Mouse (Mus musculus): ENCODE data around the gene Pitx2.

The Pitx2 gene

DNA sequence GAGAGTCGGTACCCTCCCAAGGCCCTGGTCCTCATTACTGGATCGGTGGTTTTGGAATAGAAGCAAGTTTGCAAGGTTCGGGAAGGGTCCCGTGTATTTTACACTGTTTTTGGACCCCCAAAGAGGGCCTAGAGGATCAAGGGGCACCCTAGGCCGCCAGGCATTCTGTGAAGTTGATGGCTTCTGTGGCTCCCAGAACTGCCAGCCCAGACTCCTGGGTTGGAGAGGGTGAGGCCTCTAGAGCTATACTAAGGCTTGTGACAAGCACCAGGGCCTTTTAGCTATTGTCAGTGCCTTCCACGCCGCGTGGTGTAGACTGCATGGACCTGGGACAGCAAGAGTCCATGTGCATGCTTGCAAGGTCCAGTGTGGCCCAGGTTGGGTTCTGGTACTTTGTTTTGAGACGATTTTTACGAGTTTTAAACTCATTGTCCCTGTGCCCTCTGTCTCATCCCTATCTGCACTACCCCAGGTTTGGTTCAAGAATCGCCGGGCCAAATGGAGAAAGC is 18.2 kb downstream of the Pitx2 start:
- DNase-seq (ENCODE audit: low spot score in 2 of 2): no peak

DNA sequence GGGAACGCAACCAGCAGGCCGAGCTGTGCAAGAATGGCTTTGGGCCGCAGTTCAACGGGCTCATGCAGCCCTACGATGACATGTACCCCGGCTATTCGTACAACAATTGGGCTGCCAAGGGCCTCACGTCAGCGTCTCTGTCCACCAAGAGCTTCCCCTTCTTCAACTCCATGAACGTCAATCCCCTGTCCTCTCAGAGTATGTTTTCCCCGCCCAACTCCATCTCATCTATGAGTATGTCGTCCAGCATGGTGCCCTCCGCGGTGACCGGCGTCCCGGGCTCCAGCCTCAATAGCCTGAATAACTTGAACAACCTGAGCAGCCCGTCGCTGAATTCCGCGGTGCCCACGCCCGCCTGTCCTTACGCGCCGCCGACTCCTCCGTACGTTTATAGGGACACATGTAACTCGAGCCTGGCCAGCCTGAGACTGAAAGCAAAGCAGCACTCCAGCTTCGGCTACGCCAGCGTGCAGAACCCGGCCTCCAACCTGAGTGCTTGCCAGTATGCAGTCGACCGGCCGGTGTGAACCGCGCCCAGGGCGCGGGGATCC is 18.8 kb downstream of the Pitx2 start:
- DNase-seq (ENCODE audit: low spot score in 2 of 2): no peak

DNA sequence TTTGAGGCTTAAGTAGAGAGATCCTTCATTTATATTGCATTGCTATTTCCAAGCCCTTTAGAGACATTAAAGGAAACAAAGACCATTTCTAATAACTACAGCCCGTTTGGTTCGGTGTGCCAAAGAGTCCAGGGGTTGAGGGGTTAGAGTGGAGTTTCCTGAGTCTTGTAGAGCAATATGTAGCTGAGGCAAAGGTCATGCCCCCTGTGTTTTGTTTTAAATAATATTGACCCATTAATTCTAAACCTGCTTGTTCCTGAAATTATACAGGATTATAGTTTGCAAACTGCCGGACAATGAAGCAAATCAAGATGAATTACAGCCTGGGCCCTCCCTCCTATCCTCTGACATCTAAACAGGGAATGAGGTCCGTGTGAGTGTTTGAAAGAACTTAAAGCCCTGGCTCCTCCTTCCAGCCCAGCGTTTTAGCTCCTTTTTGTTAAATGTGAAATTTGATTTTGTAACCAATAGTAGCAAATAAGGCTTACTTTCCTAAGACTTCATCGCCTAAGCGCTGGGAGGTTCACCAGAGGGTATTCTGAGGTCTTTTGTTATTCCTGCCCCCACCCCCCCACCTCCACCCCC is 20.5 kb downstream of the Pitx2 start:
- DNase-seq (ENCODE audit: low spot score in 2 of 2): no peak

DNA sequence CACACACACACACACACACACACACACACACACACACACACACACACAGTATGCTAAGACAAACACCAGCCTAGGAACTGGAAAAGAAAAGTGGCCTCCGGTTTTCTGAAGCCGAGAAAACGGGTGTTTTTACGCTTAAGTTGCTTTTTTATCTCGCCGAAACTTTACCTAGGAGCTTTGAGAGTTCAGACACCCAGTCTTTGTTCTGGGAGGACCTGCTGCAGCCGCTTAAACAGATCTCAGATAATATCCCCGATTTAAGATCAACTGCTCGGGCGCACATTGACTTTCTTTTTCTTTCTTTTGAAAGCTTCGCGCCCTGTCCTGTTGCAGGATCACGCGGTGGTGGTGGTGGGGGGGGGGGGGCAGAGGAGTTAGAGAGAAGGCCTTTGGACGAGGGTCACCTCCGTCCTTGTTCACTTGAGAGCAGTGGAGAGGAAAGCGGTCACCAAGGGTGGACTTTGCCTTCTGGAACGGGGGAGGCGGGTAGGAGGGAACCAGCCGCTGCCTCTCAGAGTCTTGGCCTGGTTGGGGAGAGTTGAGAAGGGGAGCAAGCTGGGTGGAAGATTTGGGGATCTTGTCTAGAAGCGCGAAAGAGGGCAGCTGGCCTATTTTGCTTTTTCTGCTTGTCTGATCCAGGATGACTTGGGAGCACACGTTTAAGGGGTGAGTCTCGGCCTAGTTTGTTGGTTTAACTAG is 21.2 kb downstream of the Pitx2 start:
- no peak for DNase-seq (ENCODE audit: low spot score in 2 of 2)

DNA sequence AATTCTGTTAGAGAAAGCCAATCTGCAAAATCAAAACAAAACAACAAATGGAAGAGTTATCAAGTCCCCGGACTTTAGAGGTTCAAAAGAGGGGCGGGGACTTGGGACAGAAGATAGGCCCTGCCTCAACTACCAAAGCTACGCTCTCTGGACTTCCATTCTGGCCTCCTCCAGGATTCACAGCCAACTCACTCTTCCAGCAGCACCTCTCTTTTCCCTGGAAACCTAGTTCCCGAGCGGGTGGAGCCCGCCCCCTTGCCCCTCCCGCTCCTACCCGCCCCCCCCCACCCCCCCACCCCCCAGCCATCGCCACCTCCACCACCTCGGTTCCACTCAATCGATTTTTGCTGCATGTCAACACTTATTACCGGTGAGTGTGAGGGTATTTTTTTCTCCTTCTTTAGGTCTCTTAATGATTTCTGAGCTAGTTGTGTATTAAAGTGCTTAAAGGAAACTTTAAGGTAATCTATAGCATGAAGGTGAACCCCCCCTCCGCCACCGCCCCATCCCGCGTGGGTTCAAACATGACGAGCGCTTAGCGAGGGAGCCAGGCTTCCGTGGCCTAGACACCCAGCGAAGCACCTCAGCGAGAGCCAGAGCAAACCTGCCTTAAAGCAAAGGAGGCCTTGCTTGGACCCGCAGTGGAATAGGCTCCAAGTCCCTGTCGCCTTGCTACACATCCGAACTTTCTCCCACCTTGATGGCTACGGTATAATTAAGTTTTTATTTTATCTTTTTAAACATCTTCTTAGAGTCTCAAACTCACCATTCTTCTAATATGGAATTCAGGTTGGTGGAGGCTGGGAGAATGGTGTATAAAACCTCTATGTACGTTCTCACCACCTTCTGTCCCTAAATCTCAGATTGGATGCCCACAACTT is 21.9 kb downstream of the Pitx2 start:
- no peak for DNase-seq (ENCODE audit: low spot score in 2 of 2)

DNA sequence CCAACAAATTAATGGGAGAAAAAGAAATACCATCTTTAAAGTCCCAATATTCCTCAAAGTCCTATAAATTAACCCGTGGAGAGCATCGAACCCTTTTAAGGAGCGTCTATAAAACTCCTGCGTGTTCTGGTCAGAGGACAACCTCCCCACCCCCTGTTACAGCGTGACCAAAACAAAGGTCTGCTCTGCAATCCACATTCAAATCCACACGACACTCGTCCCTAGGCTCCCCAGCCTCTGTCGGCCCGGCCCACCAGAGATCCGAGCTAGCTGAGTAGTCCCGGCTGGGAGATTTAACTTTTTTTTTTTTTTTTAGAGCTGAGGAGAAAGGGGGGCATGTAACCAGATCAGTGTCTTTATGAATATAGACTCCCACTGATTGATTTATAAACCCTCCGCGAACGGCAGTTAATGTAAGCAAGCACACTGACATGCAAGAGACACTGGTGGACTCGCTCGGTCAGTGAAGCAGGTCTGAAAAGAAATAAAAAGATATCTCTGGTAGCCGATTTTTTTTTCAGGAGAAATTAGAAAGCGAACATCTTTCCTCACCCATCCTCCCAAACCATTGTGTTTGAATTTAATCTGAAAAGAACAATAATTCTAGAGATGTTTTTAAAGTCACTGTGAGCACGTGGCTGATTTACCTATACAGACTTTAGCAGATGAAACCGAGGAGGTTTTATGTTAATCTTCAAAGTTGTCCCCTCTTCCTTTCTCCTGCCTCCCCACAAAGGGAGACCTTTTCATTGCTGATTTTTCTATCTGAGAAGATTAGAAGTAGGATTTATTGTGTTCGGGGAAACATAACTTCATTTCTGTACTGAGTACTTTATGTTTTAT is 23.0 kb downstream of the Pitx2 start:
- DNase-seq (ENCODE audit: low spot score in 2 of 2): no peak

DNA sequence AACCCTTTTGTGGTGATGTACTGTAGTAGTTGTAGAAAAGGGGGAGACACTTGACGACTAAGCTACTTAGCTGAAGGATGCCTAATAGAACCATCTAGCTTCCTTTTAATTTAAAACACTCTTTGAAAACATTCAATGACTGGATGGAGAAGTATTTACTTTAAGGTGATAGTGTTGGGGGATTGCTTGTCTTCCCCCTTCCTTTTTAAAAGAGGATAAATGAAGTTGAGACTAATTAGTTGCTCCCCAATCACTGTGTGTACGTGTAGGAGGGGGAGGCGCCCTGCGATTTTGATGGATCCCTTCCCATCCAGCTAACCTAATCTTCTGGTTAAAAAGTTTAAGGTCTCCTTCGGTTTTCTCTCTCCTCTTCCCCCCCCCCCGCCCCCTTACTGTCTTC is 23.7 kb downstream of the Pitx2 start:
- DNase-seq (ENCODE audit: low spot score in 2 of 2): no peak

DNA sequence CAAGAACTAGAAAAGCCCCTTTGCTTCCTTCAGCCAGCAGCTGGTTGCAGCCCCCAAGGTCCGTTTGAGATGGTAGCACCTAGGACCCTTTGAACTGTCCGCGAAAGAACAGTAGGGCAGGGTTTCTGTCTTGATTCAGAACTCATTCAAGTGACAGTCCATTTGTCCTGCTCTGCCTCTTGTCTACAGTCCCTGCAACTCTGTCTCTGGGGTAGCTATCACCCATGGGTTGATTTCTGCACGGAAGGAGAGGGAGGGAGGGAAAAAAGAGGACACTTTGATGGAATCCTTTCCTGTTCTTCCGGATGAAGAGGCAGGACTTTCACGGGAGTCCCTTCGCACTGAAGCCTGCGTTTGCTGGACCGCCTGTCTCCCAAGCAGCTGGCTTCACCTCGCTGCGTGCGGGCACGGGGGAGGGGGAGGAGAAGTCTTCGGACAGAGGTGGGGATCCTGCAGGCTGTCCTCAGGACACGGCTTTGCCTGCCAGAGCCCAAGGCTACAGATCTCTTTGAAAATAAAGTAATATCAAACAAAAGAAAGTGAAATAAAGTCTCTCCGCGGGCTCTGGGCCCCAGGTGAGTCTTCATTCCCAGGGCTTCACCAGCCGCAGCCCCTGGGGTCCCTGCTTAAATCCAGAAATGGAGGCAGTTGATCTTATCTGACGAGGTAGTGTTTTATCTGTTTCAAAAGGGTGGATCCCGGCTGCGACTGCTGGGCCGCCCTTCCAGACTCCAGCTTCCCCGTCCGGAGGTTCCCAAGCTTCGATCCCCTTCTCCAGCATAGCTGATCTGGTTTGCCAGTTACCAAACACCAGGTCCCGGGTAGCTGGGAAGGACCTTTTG is 24.5 kb downstream of the Pitx2 start:
- DNase-seq (ENCODE audit: low spot score in 2 of 2): no peak

DNA sequence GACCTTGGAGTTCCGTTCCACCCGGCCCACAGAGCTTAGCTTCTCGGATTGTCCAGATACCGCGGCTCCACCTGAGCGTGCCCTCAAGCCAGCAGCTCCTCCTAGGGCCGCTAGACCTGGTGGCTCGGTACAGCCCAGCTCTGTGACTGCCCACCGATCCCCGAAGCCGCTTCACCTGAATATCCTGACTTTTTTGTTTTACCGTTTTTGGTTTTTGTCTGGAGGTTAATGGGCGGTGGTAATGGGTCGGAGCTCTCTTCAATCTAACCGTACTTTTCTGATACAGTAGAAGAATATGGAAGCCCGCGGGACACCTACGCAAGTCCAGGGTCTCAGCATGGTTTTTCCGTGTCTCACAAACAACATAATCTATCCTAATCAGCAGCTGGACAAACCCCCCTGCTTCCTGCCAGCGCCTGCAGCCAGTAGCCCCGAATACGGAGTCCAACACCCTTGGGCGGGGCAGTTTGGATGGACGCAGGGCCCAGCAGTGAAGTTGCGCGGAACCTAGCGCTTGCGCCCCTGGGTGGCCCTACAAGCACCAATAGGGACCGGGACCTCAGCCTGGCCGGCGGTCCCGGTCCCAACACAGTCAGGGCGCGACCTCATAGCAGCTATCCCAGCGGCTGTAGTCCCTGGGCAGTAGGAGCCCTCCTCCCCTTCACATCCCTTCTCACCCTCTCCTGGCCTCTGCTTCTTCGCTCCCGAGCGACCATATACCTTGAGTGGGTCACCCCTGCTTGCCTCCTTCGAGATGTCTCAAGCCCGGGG is 25.3 kb downstream of the Pitx2 start:
- DNase-seq (ENCODE audit: low spot score in 2 of 2): no peak

DNA sequence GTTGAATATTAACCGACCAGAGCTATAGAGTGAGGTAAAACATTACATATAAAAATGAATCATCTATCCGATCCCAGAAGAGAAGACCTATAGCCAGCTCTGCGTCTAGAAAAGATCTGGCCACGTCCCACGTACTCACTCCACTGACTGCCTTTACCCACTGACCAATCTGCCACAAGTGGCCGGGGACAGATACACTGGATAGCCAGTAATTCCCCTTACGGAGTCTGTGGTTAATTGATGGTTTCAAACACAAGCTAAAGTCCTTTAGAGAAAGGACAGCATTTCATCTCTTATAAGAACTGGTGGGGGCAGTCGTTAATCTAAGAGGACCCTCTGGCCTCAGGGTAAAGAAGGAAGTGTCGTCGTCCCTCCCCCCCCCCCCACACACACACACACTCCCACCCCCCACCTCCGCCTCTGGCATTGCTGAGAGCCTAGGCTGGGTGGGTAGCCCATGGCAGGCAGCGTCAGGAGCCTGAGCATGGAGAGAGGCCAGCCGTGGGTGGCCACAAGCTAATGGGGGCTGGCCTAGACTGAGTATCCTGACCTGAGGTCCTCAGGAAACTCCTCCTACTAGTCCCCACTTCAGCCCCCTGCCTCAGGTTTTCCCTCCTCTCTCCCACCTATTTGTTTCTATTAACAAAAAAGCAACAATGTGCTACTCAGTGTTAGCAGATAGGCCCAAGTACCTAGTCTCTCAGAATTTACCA is 26.1 kb downstream of the Pitx2 start:
- DNase-seq (ENCODE audit: low spot score in 2 of 2): no peak

DNA sequence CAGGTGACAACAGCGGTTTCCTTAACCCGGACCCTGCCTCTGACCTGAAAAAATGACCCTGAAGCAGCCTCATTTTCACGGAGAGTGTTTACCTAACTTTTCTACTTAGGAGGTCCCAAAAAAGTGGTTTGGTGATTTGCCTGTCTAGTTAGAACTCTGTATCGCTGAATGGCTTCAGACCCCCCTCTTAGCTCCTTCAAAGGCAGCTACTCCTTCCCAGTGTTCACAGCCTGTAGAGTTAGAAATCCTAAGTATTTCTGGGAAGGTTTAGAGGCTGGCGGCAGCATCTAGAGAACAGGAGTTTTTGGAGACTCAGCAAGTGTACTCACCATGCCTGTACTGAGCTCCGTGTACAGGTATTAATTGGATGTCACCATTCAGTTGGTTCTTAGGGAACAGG is 27.0 kb downstream of the Pitx2 start:
- DNase-seq (ENCODE audit: low spot score in 2 of 2): no peak

DNA sequence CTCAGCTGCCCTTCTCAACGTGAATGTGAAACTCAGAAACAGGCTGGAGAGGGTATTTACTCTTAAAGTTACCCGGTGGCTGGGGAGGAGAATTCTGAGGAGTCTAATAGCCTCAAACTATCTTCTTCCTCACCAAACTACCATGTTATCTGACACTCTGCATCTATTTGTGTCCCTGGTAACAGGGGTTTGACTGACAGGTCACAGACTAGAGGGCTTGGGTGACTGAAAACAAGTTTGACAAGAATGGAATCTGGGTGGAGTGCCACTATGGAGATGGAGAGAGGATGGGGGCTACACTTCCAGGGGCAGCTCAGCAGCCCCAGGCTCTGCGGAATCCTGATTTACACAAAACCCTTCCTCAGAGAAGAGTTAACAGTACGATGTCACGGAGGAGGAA is 27.7 kb downstream of the Pitx2 start:
- no peak for DNase-seq (ENCODE audit: low spot score in 2 of 2)

DNA sequence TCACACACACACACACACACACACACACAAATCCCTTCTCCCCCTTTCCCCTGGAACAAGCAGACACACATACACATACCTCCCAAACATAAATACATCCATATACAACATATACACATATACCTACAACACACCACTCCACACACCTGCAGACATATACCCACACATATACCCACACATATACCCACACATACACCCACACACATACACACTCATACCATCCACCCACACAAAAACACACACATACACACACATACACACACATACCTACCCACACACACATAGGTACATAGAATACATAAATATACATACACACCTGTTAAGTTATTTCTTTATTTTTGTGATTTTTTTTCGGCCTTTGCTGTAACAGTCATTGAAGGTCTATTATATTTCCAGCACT is 38.3 kb downstream of the Pitx2 start:
- no peak for DNase-seq (ENCODE audit: low spot score in 2 of 2)

DNA sequence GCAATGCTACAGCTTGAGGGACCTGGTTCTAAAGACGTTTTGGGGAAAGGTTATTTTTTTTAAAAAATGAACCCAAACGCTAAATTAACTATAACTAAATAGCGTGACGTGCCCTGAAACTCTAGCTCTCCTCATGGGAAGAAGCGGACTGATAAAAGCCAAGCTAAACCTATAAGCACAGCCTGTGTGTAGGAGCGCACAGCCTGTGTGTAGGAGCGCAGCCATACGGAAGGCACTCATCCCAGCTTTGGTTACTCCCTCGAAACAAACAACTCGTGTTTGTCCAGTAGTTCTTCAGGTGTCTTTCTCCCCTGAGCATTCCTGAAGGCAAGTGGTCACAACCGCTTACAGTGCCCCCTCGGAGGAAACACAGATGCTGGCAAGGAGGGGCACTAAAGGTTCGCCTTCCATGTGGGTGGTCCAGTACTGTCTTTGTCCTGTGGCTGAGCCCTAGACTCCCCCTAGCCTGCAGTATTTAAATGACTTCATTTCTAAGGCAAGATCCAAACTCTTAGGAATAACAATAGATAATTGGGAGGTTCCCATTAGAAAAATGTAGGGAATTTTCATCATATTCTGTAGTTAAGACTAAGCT is 39.1 kb downstream of the Pitx2 start:
- DNase-seq (ENCODE audit: low spot score in 2 of 2): no peak

DNA sequence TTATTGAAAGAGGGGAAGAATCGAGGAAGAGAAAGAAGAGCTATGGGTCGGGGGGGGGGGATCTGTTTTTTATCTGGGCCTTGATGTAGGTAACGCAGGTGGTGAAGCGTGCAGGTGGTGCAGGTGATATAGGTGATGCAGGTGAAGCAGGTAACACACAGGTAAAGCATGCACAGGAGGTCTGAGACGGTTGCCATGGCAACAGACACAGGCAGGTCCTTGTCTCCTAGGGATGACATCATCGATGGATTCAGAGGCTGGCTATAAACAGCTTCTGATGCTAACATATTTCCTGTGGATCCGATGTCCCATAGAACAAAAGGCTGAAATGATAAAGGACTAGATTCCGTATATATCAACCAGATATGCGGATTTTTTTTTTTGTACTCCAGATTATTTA is 51.3 kb downstream of the Pitx2 start:
- no peak for DNase-seq (ENCODE audit: low spot score in 2 of 2)

DNA sequence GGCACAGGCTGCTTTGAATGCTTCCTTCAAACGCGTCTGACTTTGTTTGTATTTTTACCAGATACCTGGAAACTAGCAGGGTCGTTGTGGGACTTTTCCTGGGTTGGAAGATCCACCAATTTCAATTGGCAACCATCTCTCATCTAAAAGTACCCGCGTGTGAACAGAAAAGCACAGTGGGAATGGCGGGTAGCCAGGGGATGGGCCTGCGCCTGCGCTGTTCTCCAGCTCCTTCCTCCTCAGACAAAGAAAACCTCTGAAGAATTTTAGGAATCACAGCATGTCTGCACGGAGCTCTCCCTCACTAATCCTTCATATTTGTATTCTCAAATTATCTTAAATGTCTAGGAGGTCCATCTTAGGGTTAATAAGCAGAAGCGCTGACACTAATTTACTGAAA is 54.6 kb downstream of the Pitx2 start:
- no peak for DNase-seq (ENCODE audit: low spot score in 2 of 2)

DNA sequence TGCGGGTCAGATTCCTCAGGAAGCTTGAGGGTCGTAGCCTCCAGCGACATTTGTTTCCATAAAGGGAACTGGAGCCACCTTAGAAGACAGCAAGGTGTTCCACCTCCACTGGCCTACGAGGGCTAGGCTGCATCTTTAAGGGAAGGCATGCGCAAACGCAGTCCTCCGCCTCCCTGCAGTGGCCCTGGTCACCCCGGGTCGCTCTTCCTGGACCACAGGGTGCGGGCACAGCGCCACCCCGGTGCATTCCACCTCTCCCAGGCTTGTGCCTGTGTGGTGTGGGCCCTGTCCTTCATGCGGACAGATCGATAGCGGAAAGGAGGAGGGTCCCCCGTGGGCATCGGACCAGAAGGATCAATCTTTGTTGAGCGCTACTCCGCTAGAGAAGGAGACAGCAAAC is 56.6 kb downstream of the Pitx2 start:
- DNase-seq (ENCODE audit: low spot score in 2 of 2): no peak

DNA sequence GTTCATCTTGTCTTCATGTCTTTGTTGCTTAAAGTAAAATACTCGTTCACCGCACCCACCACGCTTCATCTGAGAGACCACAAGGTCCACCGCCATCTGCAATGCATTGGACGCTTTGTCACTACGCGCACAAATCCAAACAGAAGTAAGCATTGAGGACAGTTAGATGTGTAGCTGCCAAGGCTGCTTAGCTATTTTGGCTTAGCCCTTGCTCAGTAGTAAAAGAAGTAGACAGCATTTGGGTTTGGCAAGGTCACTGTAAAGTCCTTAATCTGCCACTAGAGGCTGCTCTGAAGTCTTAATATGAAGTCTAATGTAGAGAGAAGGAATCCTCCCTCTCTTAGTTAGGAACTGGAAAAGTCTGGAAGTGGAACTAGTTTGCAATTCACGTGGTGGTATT is 57.1 kb downstream of the Pitx2 start:
- peak in 1 of 2 experiments; percentile 3 for DNase-seq (ENCODE audit: low spot score in 2 of 2)

DNA sequence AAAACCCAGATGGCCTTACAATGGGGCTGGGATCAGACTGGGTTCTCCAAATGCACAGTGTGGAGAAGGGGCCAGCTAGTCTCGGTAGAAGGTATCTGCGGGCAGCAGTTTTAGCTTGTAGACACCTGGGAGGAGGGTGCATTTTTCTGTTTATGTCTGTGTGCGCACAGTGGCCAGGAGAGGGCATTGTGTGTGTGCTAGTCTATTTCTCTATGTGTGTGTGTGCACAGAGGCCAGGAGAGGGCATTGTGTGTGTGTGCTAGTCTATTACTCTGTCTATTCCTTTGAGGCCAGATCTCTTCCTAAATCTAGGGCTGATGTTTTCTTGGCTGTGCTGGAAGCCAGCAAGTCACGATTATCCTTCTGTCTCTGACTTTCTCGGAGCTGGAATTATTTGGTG is 58.8 kb downstream of the Pitx2 start:
- DNase-seq (ENCODE audit: low spot score in 2 of 2): no peak

All from cerebellum, postnatal 4 days (tissue).